Mouse (Mus musculus) E14TG2a.4 (cell line): ENCODE results near the gene Gm13277.
"Not testable (repeated sequence)": the region's sequence is repeated elsewhere in the genome, so short reads cannot be mapped to it uniquely, and the experiment has no call there.

ENCODE experiments used
- CTCF ChIP-seq: conservative IDR thresholded peaks from 2 replicates; pipeline ENCODE4 v1.5.1; 2014; ENCODE audit warnings: low read length
- NANOG ChIP-seq: IDR thresholded peaks from 2 replicates; pipeline ENCODE4 v1.6.1; 2014; ENCODE audit warnings: borderline replicate concordance, low read length, mixed read lengths

GRCm38 (mm10) chr4:88835225-88835624 is 46.8 kb downstream of the Gm13277 start, which contains the start of gene Ifna5:
- not testable (repeated sequence) for TF ChIP-seq CTCF, NANOG
